Mouse (Mus musculus): ENCODE measurements at regions not wholly inside any gene's neighbourhood (a gene's known extent, or its start where the extent isn't known, plus 50 kb on each side); places are given as distances from the start of the nearest gene placed in this dataset.

- DNase-seq (ENCODE audit: low read depth, low spot score): no peak
Measured at GRCm38 (mm10) chr9:51379589-51379988, 50.9 kb upstream of the 1810046K07Rik start.

GRCm38 (mm10) chr9:51393921-51394320 is 65.2 kb upstream of the 1810046K07Rik start:
- DNase-seq (ENCODE audit: low read depth, low spot score): no peak

GRCm38 (mm10) chr9:51394372-51394771 is 65.7 kb upstream of the 1810046K07Rik start:
- DNase-seq (ENCODE audit: low read depth, low spot score): no peak

- no peak for DNase-seq (ENCODE audit: low read depth, low spot score)
Measured at GRCm38 (mm10) chr9:51396801-51397200, 68.1 kb upstream of the 1810046K07Rik start.

- DNase-seq (ENCODE audit: low read depth, low spot score): no peak
Measured at GRCm38 (mm10) chr9:51397589-51398220, 69.0 kb upstream of the 1810046K07Rik start.

GRCm38 (mm10) chr9:51398886-51399285 is 70.2 kb upstream of the 1810046K07Rik start:
- no peak for DNase-seq (ENCODE audit: low read depth, low spot score)

- no peak for DNase-seq (ENCODE audit: low read depth, low spot score)
Measured at GRCm38 (mm10) chr9:51399356-51399755, 70.6 kb upstream of the 1810046K07Rik start.

- DNase-seq (ENCODE audit: low read depth, low spot score): no peak
Measured at GRCm38 (mm10) chr9:51401779-51402178, 73.1 kb upstream of the 1810046K07Rik start.

GRCm38 (mm10) chr9:51407978-51408377 is 79.3 kb upstream of the 1810046K07Rik start:
- no peak for DNase-seq (ENCODE audit: low read depth, low spot score)

- DNase-seq (ENCODE audit: low read depth, low spot score): no peak
Measured at GRCm38 (mm10) chr9:51418923-51419482, 90.3 kb upstream of the 1810046K07Rik start.

- DNase-seq (ENCODE audit: low read depth, low spot score): no peak
Measured at GRCm38 (mm10) chr9:51422553-51422952, 93.8 kb upstream of the 1810046K07Rik start.

- no peak for DNase-seq (ENCODE audit: low read depth, low spot score)
Measured at GRCm38 (mm10) chr9:51423341-51423740, 94.6 kb upstream of the 1810046K07Rik start.

- no peak for DNase-seq (ENCODE audit: low read depth, low spot score)
Measured at GRCm38 (mm10) chr9:51430426-51430825, 101.7 kb upstream of the 1810046K07Rik start.

- no peak for DNase-seq (ENCODE audit: low read depth, low spot score)
Measured at GRCm38 (mm10) chr9:51437130-51437529, 108.4 kb upstream of the 1810046K07Rik start.

- DNase-seq (ENCODE audit: low read depth, low spot score): no peak
Measured at GRCm38 (mm10) chr9:51441773-51442381, 113.2 kb upstream of the 1810046K07Rik start.

GRCm38 (mm10) chr9:51455690-51456089 is 127.0 kb upstream of the 1810046K07Rik start:
- DNase-seq (ENCODE audit: low read depth, low spot score): no peak

- DNase-seq (ENCODE audit: low read depth, low spot score): no peak
Measured at GRCm38 (mm10) chr9:51462463-51463024, 133.8 kb upstream of the 1810046K07Rik start.

- DNase-seq (ENCODE audit: low read depth, low spot score): no peak
Measured at GRCm38 (mm10) chr9:51470031-51470430, 141.3 kb upstream of the 1810046K07Rik start.

- no peak for DNase-seq (ENCODE audit: low read depth, low spot score)
Measured at GRCm38 (mm10) chr9:51476511-51477056, 147.9 kb upstream of the 1810046K07Rik start.

- no peak for DNase-seq (ENCODE audit: low read depth, low spot score)
Measured at GRCm38 (mm10) chr9:51487840-51488239, 159.1 kb upstream of the 1810046K07Rik start.

- no peak for DNase-seq (ENCODE audit: low read depth, low spot score)
Measured at GRCm38 (mm10) chr9:51507265-51507913, 178.7 kb upstream of the 1810046K07Rik start.

- DNase-seq (ENCODE audit: low read depth, low spot score): no peak
Measured at GRCm38 (mm10) chr9:51517643-51518042, 188.9 kb upstream of the 1810046K07Rik start.
